Mouse (Mus musculus) stomach, postnatal 0 days (tissue): ENCODE measurements at regions not wholly inside any gene's neighbourhood (a gene's known extent, or its start where the extent isn't known, plus 50 kb on each side); places are given as distances from the start of the nearest gene placed in this dataset.

Source experiments
- ATAC-seq: fragments of 200-750 bp; cut with Nextera tagmentation; 2 replicates; pipeline ENCODE4 v1.8.0; 2017; ENCODE audit not compliant: low FRiP score, low TSS enrichment
- DNase-seq: peaks from one replicate; pipeline ENCODE4 v3.0.0-alpha.2; 2016; ENCODE audit warnings: low spot score
- H3K27ac ChIP-seq: fragments of 300-500 bp; sonication (generic); replicated peaks from 2 replicates; pipeline ENCODE4 v1.5.1; 2014; ENCODE audit warnings: mild to moderate bottlenecking, control low read depth
- H3K27me3 ChIP-seq: fragments of 300-500 bp; sonication (generic); 2 replicates; pipeline ENCODE4 v1.6.1; 2014; ENCODE audit warnings: low read length; ENCODE audit not compliant: control insufficient read depth, insufficient read depth
- H3K36me3 ChIP-seq: fragments of 300-500 bp; sonication (generic); 2 replicates; pipeline ENCODE4 v1.6.1; 2014; ENCODE audit warnings: low read length, mixed read lengths; ENCODE audit not compliant: control insufficient read depth, insufficient read depth
- H3K4me1 ChIP-seq: fragments of 300-500 bp; sonication (generic); replicated peaks from 2 replicates; pipeline ENCODE4 v1.6.1; 2014; ENCODE audit warnings: antibody characterized with exemption; ENCODE audit not compliant: control insufficient read depth, insufficient read depth
- H3K4me2 ChIP-seq: fragments of 300-500 bp; sonication (generic); replicated peaks from 2 replicates; pipeline ENCODE4 v1.6.1; 2014; ENCODE audit warnings: low read depth, mild to moderate bottlenecking, control low read depth, moderate library complexity
- H3K4me3 ChIP-seq: fragments of 300-500 bp; sonication (generic); 2 replicates; pipeline ENCODE4 v1.5.1; 2014; ENCODE audit warnings: low read depth, low read length, control low read depth
- H3K9ac ChIP-seq: fragments of 300-500 bp; sonication (generic); 2 replicates; pipeline ENCODE4 v1.6.1; 2014; ENCODE audit warnings: mild to moderate bottlenecking, low read length, control low read depth, mixed read lengths
- H3K9me3 ChIP-seq: fragments of 300-500 bp; sonication (generic); 2 replicates; pipeline ENCODE4 v1.6.1; 2016; ENCODE audit warnings: low read length; ENCODE audit not compliant: control insufficient read depth
- CTCF ChIP-seq: IDR thresholded peaks from 2 replicates; pipeline ENCODE4 v1.5.1; 2016; ENCODE audit warnings: antibody characterized with exemption, low read depth, mild to moderate bottlenecking, moderate library complexity
- EP300 ChIP-seq: optimal IDR thresholded peaks from 2 replicates; pipeline ENCODE3; 2016; ENCODE audit warnings: antibody characterized with exemption
- WGBS: fragments of 180-500 bp; shearing (Covaris S2); extraction: QIAGEN DNeasy Blood & Tissue Kit; methylation state at CpG from one replicate; pipeline ENCODE4 v1.1.7; 2014; 5-methylcytosine and 5-hydroxymethylcytosine counted together

DNA sequence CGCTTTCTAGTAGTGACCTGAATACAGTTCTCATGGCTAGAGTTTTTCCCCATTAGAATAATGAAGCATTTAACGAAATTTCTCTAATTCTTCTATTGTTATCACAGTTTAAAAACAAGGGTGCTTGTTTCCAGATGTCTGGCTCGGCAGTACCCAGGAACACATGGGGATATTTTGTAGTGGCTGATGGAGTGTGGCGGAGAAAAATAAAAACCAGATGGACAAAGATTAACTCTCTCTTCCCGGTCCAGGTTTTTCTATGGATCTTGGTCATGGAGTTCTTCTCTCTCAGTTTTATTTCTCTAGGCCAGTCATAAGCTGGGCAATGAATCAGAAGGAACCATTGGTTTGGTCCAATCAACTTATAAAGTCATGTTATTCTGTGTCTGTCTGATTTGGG is 132.2 kb upstream of the Cep162 start:
- H3K9me3 ChIP-seq, result no peaks in the 10 kb centered on the region
- no peaks in the 10 kb centered on the region for H3K4me1 ChIP-seq
- no peak overlapping the region for H3K4me2 ChIP-seq
- no peaks in the 10 kb centered on the region for H3K27me3 ChIP-seq
- no peaks in the 10 kb centered on the region for H3K36me3 ChIP-seq
- TF ChIP-seq CTCF (no peak), EP300 (no peak)
- no peak overlapping the region for H3K27ac ChIP-seq
- H3K9ac ChIP-seq, result no peak overlapping the region
- ATAC-seq, result no peak
- no peak overlapping the region for H3K4me3 ChIP-seq
- no peak for DNase-seq
- WGBS, result 81% methylated on average over 5 of the region's 5 CpGs

GRCm38 (mm10) chr9:87383513-87383912 is 128.2 kb upstream of the Cep162 start:
- Histone ChIP-seq H3K4me1 (no peaks in the 10 kb centered on the region), H3K27me3 (no peaks in the 10 kb centered on the region), H3K9me3 (no peaks in the 10 kb centered on the region), H3K4me2 (no peak overlapping the region), H3K4me3 (no peak overlapping the region), H3K36me3 (no peaks in the 10 kb centered on the region), H3K9ac (no peak overlapping the region), H3K27ac (no peak overlapping the region)
- no peak for ATAC-seq
- TF ChIP-seq CTCF, result no peak
- TF ChIP-seq EP300, result no peak
- no peak for DNase-seq
- WGBS, result 82% methylated on average over 3 of the region's 3 CpGs

DNA sequence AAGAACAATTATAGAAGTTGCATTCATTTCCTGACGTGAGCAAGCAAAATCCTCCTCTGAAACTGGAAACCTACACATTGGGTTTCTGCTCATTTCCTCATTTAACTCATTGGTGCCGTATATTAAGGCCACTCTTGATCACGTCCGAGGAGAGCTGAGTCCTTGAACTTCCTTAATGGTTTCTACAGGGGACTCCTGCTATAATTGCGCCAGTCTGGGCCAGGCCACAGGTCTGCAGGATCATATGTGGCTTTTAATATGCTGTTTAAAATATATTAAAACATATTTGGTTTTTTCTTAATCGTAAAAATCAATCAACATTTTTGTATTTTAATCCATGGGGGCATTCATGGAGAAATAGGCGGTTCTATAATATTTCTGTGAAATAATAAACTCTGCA is 122.6 kb upstream of the Cep162 start:
- TF ChIP-seq CTCF (no peak), EP300 (no peak)
- WGBS, result 77% methylated on average over 7 of the region's 7 CpGs

GRCm38 (mm10) chr9:87376731-87377310 is 121.5 kb upstream of the Cep162 start:
- Histone ChIP-seq H3K27ac (no peak overlapping the region), H3K9me3 (no peaks in the 10 kb centered on the region), H3K4me2 (no peak overlapping the region), H3K4me1 (no peaks in the 10 kb centered on the region), H3K27me3 (no peaks in the 10 kb centered on the region), H3K4me3 (no peak overlapping the region), H3K36me3 (no peaks in the 10 kb centered on the region), H3K9ac (no peak overlapping the region)
- TF ChIP-seq CTCF (no peak), EP300 (no peak)
- DNase-seq (no peak), ATAC-seq (no peak)
- 51% methylated on average over 10 of the region's 10 CpGs for WGBS

More for the DNA sequence above, 122.6 kb upstream of the Cep162 start:
- H3K36me3 ChIP-seq, result no peaks in the 10 kb centered on the region
- DNase-seq, result no peak
- no peak overlapping the region for H3K27ac ChIP-seq
- no peak overlapping the region for H3K4me2 ChIP-seq
- no peak overlapping the region for H3K9ac ChIP-seq
- ATAC-seq, result no peak
- no peaks in the 10 kb centered on the region for H3K9me3 ChIP-seq
- H3K27me3 ChIP-seq, result no peaks in the 10 kb centered on the region
- no peak overlapping the region for H3K4me3 ChIP-seq
- no peaks in the 10 kb centered on the region for H3K4me1 ChIP-seq

DNA sequence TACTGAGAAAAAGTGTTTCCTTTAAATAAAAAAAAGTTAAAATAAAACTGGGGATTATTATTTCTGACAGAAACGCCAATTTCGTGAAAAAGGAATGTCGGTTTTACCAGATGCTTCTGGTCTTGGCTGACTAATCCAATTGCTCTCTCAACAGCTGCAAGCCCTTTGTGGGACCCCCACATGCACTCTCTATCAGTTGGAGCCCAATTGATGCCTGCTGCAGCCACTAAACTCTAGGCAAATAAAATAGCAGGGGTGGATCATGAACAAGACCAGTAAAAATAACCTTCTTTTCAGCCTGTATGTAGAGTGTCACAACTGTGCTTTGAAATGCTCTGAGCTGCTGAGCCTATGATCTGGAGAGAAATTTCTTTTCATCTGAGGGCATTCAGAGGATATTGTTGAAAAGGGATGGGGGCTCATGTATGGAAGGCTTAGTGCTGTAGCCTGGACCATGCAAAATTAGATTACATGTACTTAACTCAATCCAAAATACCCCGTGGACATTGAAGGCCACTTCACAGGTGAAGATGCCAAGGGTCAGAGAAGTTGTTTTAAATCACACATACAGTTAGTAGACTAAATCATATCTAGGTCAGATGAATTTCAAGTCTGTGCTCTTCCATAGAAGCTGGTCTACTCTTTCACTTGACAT is 117.0 kb upstream of the Cep162 start:
- DNase-seq, result no peak
- no peak overlapping the region for H3K9ac ChIP-seq
- no peak overlapping the region for H3K4me3 ChIP-seq
- H3K4me2 ChIP-seq, result no peak overlapping the region
- no peaks in the 10 kb centered on the region for H3K9me3 ChIP-seq
- no peak for TF ChIP-seq CTCF
- H3K27me3 ChIP-seq, result no peaks in the 10 kb centered on the region
- 41% methylated on average over 4 of the region's 4 CpGs for WGBS
- no peaks in the 10 kb centered on the region for H3K4me1 ChIP-seq
- no peak for ATAC-seq
- no peak overlapping the region for H3K27ac ChIP-seq
- H3K36me3 ChIP-seq, result no peaks in the 10 kb centered on the region

- DNase-seq (no peak), ATAC-seq (no peak)
- Histone ChIP-seq H3K4me3 (no peak overlapping the region), H3K4me1 (no peaks in the 10 kb centered on the region), H3K36me3 (no peaks in the 10 kb centered on the region), H3K9ac (no peak overlapping the region), H3K4me2 (no peak overlapping the region), H3K27me3 (no peaks in the 10 kb centered on the region), H3K9me3 (no peaks in the 10 kb centered on the region), H3K27ac (no peak overlapping the region)
- WGBS, result 53% methylated on average over 4 of the region's 4 CpGs
- TF ChIP-seq EP300, result no peak
These were observed 113.7 kb upstream of the Cep162 start for GRCm38 (mm10) chr9:87369059-87369458.
